Comparison of ENCODE assay signal across 9 mouse cellular contexts in genomic region chr15:98173821-98174220, GRCm38 (mm10). TPM values are rescaled to one million over a fixed set of nuclear protein-coding genes. Genes with fewer than 3 reads are reported as not detected.
DNase-seq lines count a peak whose midpoint lies in the region; ATAC-seq and TF ChIP-seq lines count a peak whose summit lies in the region.
"Had no signal": no experiment of that assay in that cellular context is flagged by ENCODE, and none has a peak within 500 bp of the region (broad histone marks: within the 10 kb centered on the region; RNA-seq: fewer than 3 reads in every experiment).

No protein-coding gene starts in this region.

- intact Hi-C loops in left cerebral cortex, postnatal 25 days (cut with DNase I), result no loop called here

- H3K4me2 ChIP-seq in hindbrain, embryonic 15.5 days, result peak overlapping the region; percentile 18; the same call in 1 of the 2 replicates
- H3K4me2 ChIP-seq in hindbrain, embryonic 12.5 days (replicated peaks), result no peak overlapping the region
- H3K4me2 ChIP-seq in CH12.LX (ENCODE audit: insufficient read depth, low read depth, poor library complexity, severe bottlenecking), result no peak overlapping the region
- H3K4me2 ChIP-seq: embryonic facial prominence, embryonic 13.5 days had no signal

- H3K9ac ChIP-seq in hindbrain, embryonic 15.5 days, result no peak overlapping the region
- no peak overlapping the region for H3K9ac ChIP-seq in hindbrain, embryonic 12.5 days
- H3K9ac ChIP-seq in CH12.LX (ENCODE audit: insufficient read depth, low read depth), result no peak overlapping the region
- H3K9ac ChIP-seq: embryonic facial prominence, embryonic 13.5 days had no signal

- TF ChIP-seq RAD21 in CH12.LX (IDR thresholded peaks at IDR 0.05; ENCODE audit: low read depth, low read length), result peak; percentile 90

- no peak for TF ChIP-seq POLR2A in CH12.LX (IDR thresholded peaks at IDR 0.05; ENCODE audit: low read depth, low read length)

- DNase-seq in CH12.LX (ENCODE audit: extremely low read depth), result peak; percentile 70
- peak; percentile 44 for DNase-seq in c-Kit-positive CD71-negative TER-119-negative erythroid progenitor cells, embryonic 14.5 days (ENCODE audit: low read depth)
- DNase-seq in heart, postnatal 4 days, result peak; percentile 27
- DNase-seq in left cerebral cortex, postnatal 25 days (ENCODE audit: low spot score in 2 of 2), result peak; percentile 87 to 94
- DNase-seq in telencephalon, adult 2 months (ENCODE audit: low read depth, low spot score), result peak; percentile 88
- DNase-seq in urinary bladder, postnatal 36 days (ENCODE audit: low spot score in 2 of 2), result no peak

- dilution Hi-C loops in CH12.LX (cut with MboI; ENCODE audit: extremely low pct_ligation_motif_present, extremely low pct_unique_long_range_greater_than_20kb, low sequenced_read_pairs), result no loop called here

- H3K36me3 ChIP-seq in hindbrain, embryonic 15.5 days, result no peaks in the 10 kb centered on the region
- H3K36me3 ChIP-seq in hindbrain, embryonic 12.5 days, result no peaks in the 10 kb centered on the region
- H3K36me3 ChIP-seq in CH12.LX (replicated peaks in 1 of 2; ENCODE audit: control insufficient read depth in 1 of 2, insufficient read depth in 1 of 2, low read length in 1 of 2), result no peaks in the 10 kb centered on the region
- H3K36me3 ChIP-seq: embryonic facial prominence, embryonic 13.5 days had no signal

- TF ChIP-seq CTCF in CH12.LX (conservative IDR thresholded peaks at IDR 0.05 in 1 of 2, IDR thresholded peaks at IDR 0.05 in 1 of 2; ENCODE audit: low read depth in 2 of 2, low read length in 2 of 2), result peak; percentile 82 to 89

- no peaks in the 10 kb centered on the region for H3K9me3 ChIP-seq in hindbrain, embryonic 15.5 days
- H3K9me3 ChIP-seq in hindbrain, embryonic 12.5 days (replicated peaks), result no peaks in the 10 kb centered on the region
- no peaks in the 10 kb centered on the region for H3K9me3 ChIP-seq in CH12.LX (replicated peaks; ENCODE audit: low read length)
- H3K9me3 ChIP-seq: embryonic facial prominence, embryonic 13.5 days had no signal

- H3K79me2 ChIP-seq in CH12.LX (replicated peaks; ENCODE audit: control insufficient read depth, extremely low read depth, insufficient read depth, poor library complexity, severe bottlenecking), result no peaks in the 10 kb centered on the region

- H3K4me3 ChIP-seq in hindbrain, embryonic 15.5 days, result no peak overlapping the region
- no peak overlapping the region for H3K4me3 ChIP-seq in hindbrain, embryonic 12.5 days
- no peak overlapping the region for H3K4me3 ChIP-seq in CH12.LX (replicated peaks in 1 of 3; ENCODE audit: low read depth in 2 of 3, low read length in 2 of 3, poor library complexity in 1 of 3)
- H3K4me3 ChIP-seq: embryonic facial prominence, embryonic 13.5 days had no signal

- peaks cover 36% of the 10 kb centered on the region for H3K4me1 ChIP-seq in hindbrain, embryonic 15.5 days (replicated peaks)
- peaks cover 23% of the 10 kb centered on the region for H3K4me1 ChIP-seq in hindbrain, embryonic 12.5 days
- peaks cover 10 to 26% of the 10 kb centered on the region in 2 experiments for H3K4me1 ChIP-seq in CH12.LX (ENCODE audit: control insufficient read depth in 1 of 2, insufficient read depth in 2 of 2)
- H3K4me1 ChIP-seq: embryonic facial prominence, embryonic 13.5 days had no signal

- 35% methylated on average over 8 of the region's 8 CpGs for WGBS in hindbrain, embryonic 15.5 days
- 41% methylated on average over 8 of the region's 8 CpGs for WGBS in hindbrain, embryonic 12.5 days

- ATAC-seq in hindbrain, embryonic 15.5 days (ENCODE audit: low FRiP score, low read depth), result no peak
- no peak for ATAC-seq in hindbrain, embryonic 12.5 days (ENCODE audit: low FRiP score)

- no peak for TF ChIP-seq EP300 in CH12.LX (IDR thresholded peaks at IDR 0.05; ENCODE audit: low read length)

- H3K27me3 ChIP-seq in hindbrain, embryonic 15.5 days, result 0 out of 2 replicates have a peak, but pooled peaks cover 2% of the 10 kb centered on the region
- peaks cover 35% of the 10 kb centered on the region for H3K27me3 ChIP-seq in hindbrain, embryonic 12.5 days
- H3K27me3 ChIP-seq in CH12.LX (replicated peaks), result peaks cover 89% of the 10 kb centered on the region

- in situ Hi-C loops in CH12.LX (cut with MboI; ENCODE audit: low pct_ligation_motif_present, low pct_unique_long_range_greater_than_20kb, low sequenced_read_pairs), result loop anchor here (25.0 kb wide), 1 partner anchor 312 kb away; no protein-coding TSS in a partner anchor

- no peak overlapping the region for H3K27ac ChIP-seq in hindbrain, embryonic 15.5 days (replicated peaks)
- H3K27ac ChIP-seq in hindbrain, embryonic 12.5 days, result no peak overlapping the region
- H3K27ac ChIP-seq in CH12.LX (ENCODE audit: insufficient read depth, low read depth), result no peak overlapping the region
- H3K27ac ChIP-seq: embryonic facial prominence, embryonic 13.5 days had no signal

TF ChIP-seq in CH12.LX, 34 proteins besides CTCF, POLR2A, EP300 and RAD21:
- TF ChIP-seq GABPA (IDR thresholded peaks at IDR 0.05; ENCODE audit: insufficient replicate concordance, low read depth, low read length), result no peak
- TF ChIP-seq MYC (IDR thresholded peaks at IDR 0.05; ENCODE audit: low read depth, low read length), result peak; percentile 37; the same call in 1 of the 2 replicates
- TF ChIP-seq BHLHE40 (IDR thresholded peaks at IDR 0.05; ENCODE audit: low read depth, low read length), result peak; percentile 21; the same call in 1 of the 2 replicates
- TF ChIP-seq IRF4 (IDR thresholded peaks at IDR 0.05; ENCODE audit: low read depth, low read length), result no peak
- peak; percentile 69 for TF ChIP-seq SMC3 (IDR thresholded peaks at IDR 0.05; ENCODE audit: low read depth, low read length)
- 0 out of 2 replicates have a peak, but pooled peaks have one; percentile 16 for TF ChIP-seq NELFE (IDR thresholded peaks at IDR 0.05; ENCODE audit: low read depth, low read length)
- TF ChIP-seq ZNF384 (IDR thresholded peaks at IDR 0.05; ENCODE audit: low read depth, low read length), result peak; percentile 63
- TF ChIP-seq MEF2A (IDR thresholded peaks at IDR 0.05; ENCODE audit: borderline replicate concordance, low read depth, low read length), result 0 out of 2 replicates have a peak, but pooled peaks have one; percentile 21
- TF ChIP-seq HCFC1 (IDR thresholded peaks at IDR 0.05; ENCODE audit: low read depth, low read length), result no peak

RNA-seq across cellular contexts. Expression of gene Ccdc184, which starts 6.9 kb away (rescaled TPM):
- 103 and 113 TPM in 2 replicates for polyA plus RNA-seq in hindbrain, embryonic 15.5 days (2015; fragmentation: Nextera tagmentation; extraction: Ambion mirVana)
- 24.7 and 26.7 TPM in 2 replicates for polyA plus RNA-seq in hindbrain, embryonic 12.5 days (2016; fragmentation: Nextera tagmentation; extraction: Ambion mirVana)
- total RNA-seq in CH12.LX (2012; rRNA removed), result 0.04 TPM in 1 of 2 replicates, not detected in the other
- total RNA-seq in CH12.LX (2014; rRNA removed), result not detected in 2 replicates
- polyA plus RNA-seq in CH12.LX (2012; ENCODE audit: insufficient read length, low read depth), result 0.08 and 0.17 TPM in 2 replicates
- total RNA-seq in heart, postnatal 4 days (2021), result under 1 TPM; 0.74 to 0.92 TPM
- 10 to 100 TPM; 18.8 to 21.1 TPM for total RNA-seq in left cerebral cortex, postnatal 25 days (2021)

RNA-seq across cellular contexts. Expression of gene Asb8, which starts 8.4 kb away (rescaled TPM):
- 58.4 and 60.7 TPM in 2 replicates for polyA plus RNA-seq in hindbrain, embryonic 15.5 days (2015; fragmentation: Nextera tagmentation; extraction: Ambion mirVana)
- 45.1 and 49.3 TPM in 2 replicates for polyA plus RNA-seq in hindbrain, embryonic 12.5 days (2016; fragmentation: Nextera tagmentation; extraction: Ambion mirVana)
- 20.5 and 22.6 TPM in 2 replicates for total RNA-seq in CH12.LX (2012; rRNA removed)
- 31.1 and 32.5 TPM in 2 replicates for total RNA-seq in CH12.LX (2014; rRNA removed)
- 24.7 and 27.7 TPM in 2 replicates for polyA plus RNA-seq in CH12.LX (2012; ENCODE audit: insufficient read length, low read depth)
- 100 to 1,000 TPM in 1 of 2 experiments, 10 to 100 TPM in 1; 97.9 to 103 TPM for total RNA-seq in heart, postnatal 4 days (2021)
- total RNA-seq in left cerebral cortex, postnatal 25 days (2021), result 10 to 100 TPM; 46.5 to 48.0 TPM

RNA-seq across cellular contexts. Expression of gene Olfr288, which starts 21.5 kb away (rescaled TPM):
- not detected in 2 replicates for polyA plus RNA-seq in hindbrain, embryonic 15.5 days (2015; fragmentation: Nextera tagmentation; extraction: Ambion mirVana)
- not detected in 2 replicates for polyA plus RNA-seq in hindbrain, embryonic 12.5 days (2016; fragmentation: Nextera tagmentation; extraction: Ambion mirVana)
- total RNA-seq in CH12.LX (2012; rRNA removed) (not detected in 2 replicates), CH12.LX (2014; rRNA removed) (not detected in 2 replicates)
- not detected in 2 replicates for polyA plus RNA-seq in CH12.LX (2012; ENCODE audit: insufficient read length, low read depth)
- not detected for total RNA-seq in heart, postnatal 4 days (2021)
- total RNA-seq in left cerebral cortex, postnatal 25 days (2021), result not detected
- polyA plus RNA-seq: embryonic facial prominence, embryonic 13.5 days had no signal

RNA-seq across cellular contexts. Expression of gene Gm44579, which starts 47.0 kb away (rescaled TPM):
- polyA plus RNA-seq in hindbrain, embryonic 15.5 days (2015; fragmentation: Nextera tagmentation; extraction: Ambion mirVana), result not detected in 2 replicates
- polyA plus RNA-seq in hindbrain, embryonic 12.5 days (2016; fragmentation: Nextera tagmentation; extraction: Ambion mirVana), result not detected in 2 replicates
- total RNA-seq in CH12.LX (2012; rRNA removed) (not detected in 2 replicates), CH12.LX (2014; rRNA removed) (not detected in 2 replicates)
- polyA plus RNA-seq in CH12.LX (2012; ENCODE audit: insufficient read length, low read depth), result not detected in 2 replicates
- total RNA-seq in heart, postnatal 4 days (2021), result not detected
- not detected for total RNA-seq in left cerebral cortex, postnatal 25 days (2021)
- polyA plus RNA-seq: embryonic facial prominence, embryonic 13.5 days had no signal

RNA-seq across cellular contexts. Expression of gene Olfr287, which starts 47.0 kb away (rescaled TPM):
- 0.12 and 0.21 TPM in 2 replicates for polyA plus RNA-seq in hindbrain, embryonic 15.5 days (2015; fragmentation: Nextera tagmentation; extraction: Ambion mirVana)
- not detected in 2 replicates for polyA plus RNA-seq in hindbrain, embryonic 12.5 days (2016; fragmentation: Nextera tagmentation; extraction: Ambion mirVana)
- total RNA-seq in CH12.LX (2012; rRNA removed) (not detected in 2 replicates), CH12.LX (2014; rRNA removed) (not detected in 2 replicates)
- not detected in 2 replicates for polyA plus RNA-seq in CH12.LX (2012; ENCODE audit: insufficient read length, low read depth)
- not detected for total RNA-seq in heart, postnatal 4 days (2021)
- 1 to 10 TPM; 4.0 to 4.2 TPM for total RNA-seq in left cerebral cortex, postnatal 25 days (2021)
- polyA plus RNA-seq: embryonic facial prominence, embryonic 13.5 days had no signal

Comparison
In these comparisons a context has a peak if more than half of its experiments do, and no peak if none do; other contexts are left out.
1. DNase-seq: peak in CH12.LX (single experiment), c-Kit-positive CD71-negative TER-119-negative erythroid progenitor cells, embryonic 14.5 days (single experiment), heart, postnatal 4 days (single experiment), left cerebral cortex, postnatal 25 days (2 of 2) and telencephalon, adult 2 months (single experiment); none in urinary bladder, postnatal 36 days (0 of 2).
2. RNA of gene Ccdc184, which starts 6.9 kb away (total RNA-seq): 18.8 to 21.1 TPM in left cerebral cortex, postnatal 25 days; 0.74 to 0.92 TPM in heart, postnatal 4 days and 0.04 TPM in CH12.LX; every median in the first group is over 10 times any median in the second.